Mouse (Mus musculus) embryonic fibroblast, embryonic 13.5 days (primary cell): Measurements from ENCODE around the gene Srrd.

ENCODE experiments used
- CTCF ChIP-seq: IDR thresholded peaks from 2 replicates; pipeline ENCODE4 v1.5.1; 2011; ENCODE audit warnings: mild to moderate bottlenecking, control low read depth, low read length, moderate library complexity, borderline replicate concordance; ENCODE audit not compliant: insufficient read depth
- POLR2A ChIP-seq: IDR thresholded peaks from 2 replicates; pipeline ENCODE4 v1.6.1; 2011; ENCODE audit warnings: low read depth, mild to moderate bottlenecking, control low read depth, low read length, moderate library complexity

- TF ChIP-seq CTCF (no peak), POLR2A (no peak)
Observed at GRCm38 (mm10) chr5:112316468-112316867, 26.4 kb downstream of the Srrd start.
